Mouse (Mus musculus) E14TG2a.4 (cell line): ENCODE measurements around the gene Slc4a1.

Experiments used
- CTCF ChIP-seq: conservative IDR thresholded peaks from 2 replicates; pipeline ENCODE4 v1.5.1; 2014; ENCODE audit warnings: low read length
- NANOG ChIP-seq: IDR thresholded peaks from 2 replicates; pipeline ENCODE4 v1.6.1; 2014; ENCODE audit warnings: borderline replicate concordance, low read length, mixed read lengths
- POU5F1 ChIP-seq: IDR thresholded peaks from 2 replicates; pipeline ENCODE4 v1.6.1; 2014; ENCODE audit warnings: low read length, borderline replicate concordance

DNA sequence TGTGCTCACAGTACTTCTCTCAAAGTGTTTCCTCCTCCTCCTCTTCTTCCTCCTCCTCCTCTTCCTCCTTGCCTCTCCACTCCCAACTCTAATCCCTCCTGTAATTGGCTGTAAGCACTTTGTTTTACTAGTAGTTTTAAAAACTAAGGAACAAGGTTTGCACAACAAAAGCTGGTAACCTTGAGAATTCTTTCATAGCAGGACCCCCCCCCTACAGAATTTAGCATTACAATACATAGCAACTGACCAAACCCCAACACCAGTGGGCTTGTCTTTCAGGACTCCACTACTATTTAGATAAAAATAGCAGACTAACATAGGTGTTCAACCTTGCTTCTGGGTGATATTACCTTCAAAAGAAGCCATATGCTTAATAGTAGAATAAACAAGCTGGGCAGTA, 36.5 kb downstream of the Slc4a1 start:
- TF ChIP-seq CTCF: no peak
- TF ChIP-seq POU5F1: peak; percentile 84; the same call in 1 of the 2 replicates
- TF ChIP-seq NANOG: peak; percentile 68; the same call in 1 of the 2 replicates
